Mouse (Mus musculus) cerebellum, adult (tissue): ENCODE results near the gene Sigmar1.
"Not testable (repeated sequence)": the region's sequence is repeated elsewhere in the genome, so short reads cannot be mapped to it uniquely, and the experiment has no call there.

Experiments
- ATAC-seq: cut with Nextera tagmentation; 2 replicates; pipeline ENCODE4 v1.9.2; 2017; ENCODE audit warnings: mild to moderate bottlenecking, moderate library complexity, mixed read lengths; ENCODE audit not compliant: insufficient number of reproducible peaks, low FRiP score, low TSS enrichment

Gene Sigmar1

DNA sequence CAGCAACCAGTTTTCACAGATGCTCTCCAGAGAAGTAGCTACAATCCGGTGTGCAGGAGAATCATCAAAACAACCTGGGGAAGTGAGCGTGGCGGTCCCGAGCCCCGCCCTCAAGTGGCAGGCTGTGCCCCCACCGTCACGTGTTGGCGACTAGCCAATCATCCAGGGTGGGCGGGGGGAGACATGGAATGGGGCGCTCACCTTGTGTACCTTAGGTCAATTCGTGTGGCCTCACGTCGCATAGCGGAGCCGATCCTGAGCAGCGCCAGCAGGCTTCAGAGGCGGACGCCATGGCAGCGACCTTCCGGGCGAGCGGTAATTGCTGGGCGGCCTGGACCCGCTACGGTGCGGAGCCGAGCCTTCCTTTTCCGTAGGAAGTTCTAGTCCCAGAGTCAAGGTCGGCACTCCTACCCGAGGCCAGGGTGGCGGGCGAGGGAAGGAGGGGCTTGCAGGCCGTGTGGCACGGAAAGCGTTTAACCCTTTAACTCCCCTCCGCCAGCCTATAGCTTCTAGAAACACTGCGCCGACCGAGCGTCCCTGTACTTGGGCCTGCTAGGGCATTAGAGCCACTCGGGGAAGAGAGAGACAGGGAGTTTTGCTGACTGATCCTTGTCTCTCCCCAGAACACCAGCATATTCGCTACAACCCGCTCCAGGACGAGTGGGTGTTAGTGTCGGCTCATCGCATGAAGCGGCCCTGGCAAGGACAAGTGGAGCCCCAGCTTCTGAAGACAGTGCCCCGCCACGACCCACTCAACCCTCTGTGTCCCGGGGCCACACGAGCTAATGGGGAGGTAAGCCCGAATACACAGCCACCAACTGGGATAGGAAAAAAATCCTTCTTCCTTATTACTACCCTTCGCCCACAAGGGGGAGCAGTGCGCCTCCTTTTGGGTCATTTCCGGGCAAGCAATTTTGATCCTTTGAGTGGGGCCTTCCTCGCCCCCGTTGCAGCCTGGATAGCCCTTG is at the start of gene Sigmar1:
Sigmar1 (minus strand) TSS at position 820 of the 968 bp plus-strand sequence.
- peak; percentile 29; the same call in 1 of the 2 replicates for ATAC-seq

DNA sequence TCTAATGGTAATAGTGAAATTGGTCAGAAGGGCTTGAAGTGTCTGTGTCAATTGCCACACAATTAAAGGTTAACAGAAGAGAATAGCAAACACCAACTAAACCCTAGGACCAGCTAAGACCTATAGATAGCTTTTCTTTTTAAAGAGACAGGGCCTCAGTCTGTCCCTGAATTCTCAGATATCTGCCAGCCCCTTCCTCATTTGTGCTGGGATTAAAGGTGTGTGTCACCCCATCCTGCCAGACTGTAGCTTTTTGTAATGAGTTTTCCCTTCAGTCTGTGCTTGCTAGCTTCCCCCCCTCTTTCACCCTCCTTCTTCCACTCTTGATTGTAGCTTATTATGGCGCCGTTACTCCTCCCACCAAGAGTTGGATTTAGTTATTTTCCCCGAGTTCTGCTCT is 27.2 kb upstream of the Sigmar1 start:
- not testable (repeated sequence) for ATAC-seq

DNA sequence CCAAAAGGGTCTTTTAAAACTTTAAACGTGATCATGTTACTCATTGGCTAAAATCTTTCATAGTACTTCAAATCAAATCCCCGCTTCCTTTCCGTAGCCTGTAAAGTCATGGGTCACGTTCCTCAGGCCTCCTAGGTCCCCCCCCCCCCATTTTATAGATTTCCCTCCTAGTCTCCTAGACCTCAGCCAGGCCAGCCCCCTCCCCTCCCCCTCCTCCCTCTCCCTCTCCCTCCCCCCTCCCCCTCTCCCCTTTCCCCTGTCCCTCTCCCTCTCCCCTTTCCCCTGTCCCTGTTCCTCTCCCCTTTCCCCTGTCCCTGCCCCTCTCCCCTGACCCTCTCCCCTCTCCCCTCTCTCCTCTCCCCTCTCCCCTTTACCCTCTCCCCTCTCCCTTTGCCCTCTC is 26.8 kb upstream of the Sigmar1 start:
- ATAC-seq: not testable (repeated sequence)

DNA sequence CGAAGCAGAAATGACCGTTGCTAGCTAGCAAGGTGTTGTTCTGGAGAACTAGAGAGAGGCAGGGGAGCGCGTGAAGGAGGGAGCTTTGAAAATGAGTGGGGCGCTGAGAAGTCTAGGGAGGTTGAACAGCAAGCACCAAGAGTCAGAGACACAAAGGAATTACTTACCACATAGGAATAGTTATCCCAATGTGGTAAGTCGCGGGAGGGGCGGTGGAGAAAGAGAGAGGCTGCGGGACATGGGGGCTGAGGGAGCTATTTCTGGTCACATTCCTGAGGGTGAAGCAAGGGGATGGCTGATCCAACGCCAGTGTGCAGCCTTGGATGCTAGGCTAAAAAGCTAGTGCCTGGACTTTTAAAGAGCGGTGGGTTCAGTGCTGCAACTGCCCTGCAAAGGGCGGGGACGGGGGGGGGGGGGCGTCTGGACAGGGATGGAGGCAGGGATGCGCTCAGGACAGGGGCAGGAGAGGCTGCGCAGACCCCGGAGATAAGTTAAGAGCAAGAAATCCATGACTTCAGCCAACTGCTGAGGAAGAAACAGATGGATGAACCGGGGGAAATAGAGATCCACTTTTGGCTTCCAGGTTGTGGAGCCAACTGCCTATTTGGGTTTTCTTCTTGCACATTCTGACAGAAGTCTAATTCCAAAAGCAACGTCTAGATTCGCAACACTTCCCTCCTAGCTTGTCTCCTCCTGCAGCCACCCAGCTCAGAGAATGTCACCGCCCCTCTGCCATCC is 26.0 kb upstream of the Sigmar1 start:
- ATAC-seq: not testable (repeated sequence)

DNA sequence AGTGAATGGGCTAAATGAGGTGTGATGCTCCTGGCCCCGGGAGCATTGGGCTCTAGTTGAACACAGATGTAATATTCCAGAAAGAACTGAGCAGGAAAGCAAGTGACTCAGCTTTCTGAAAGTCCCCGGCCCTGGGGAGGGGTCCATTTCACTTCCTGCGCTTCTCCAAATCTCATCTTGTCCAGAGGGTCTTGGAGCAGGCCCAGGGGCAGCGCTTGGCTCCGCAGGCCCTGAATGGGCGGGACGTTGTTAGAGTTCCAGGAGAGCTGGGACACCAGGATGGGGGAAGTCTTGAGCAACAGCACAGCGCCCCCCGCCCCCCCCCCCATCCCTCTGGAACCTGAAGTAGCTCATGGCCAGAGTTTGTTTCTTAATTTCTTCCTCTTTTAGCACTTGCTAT is 25.3 kb upstream of the Sigmar1 start:
- ATAC-seq: not testable (repeated sequence)

DNA sequence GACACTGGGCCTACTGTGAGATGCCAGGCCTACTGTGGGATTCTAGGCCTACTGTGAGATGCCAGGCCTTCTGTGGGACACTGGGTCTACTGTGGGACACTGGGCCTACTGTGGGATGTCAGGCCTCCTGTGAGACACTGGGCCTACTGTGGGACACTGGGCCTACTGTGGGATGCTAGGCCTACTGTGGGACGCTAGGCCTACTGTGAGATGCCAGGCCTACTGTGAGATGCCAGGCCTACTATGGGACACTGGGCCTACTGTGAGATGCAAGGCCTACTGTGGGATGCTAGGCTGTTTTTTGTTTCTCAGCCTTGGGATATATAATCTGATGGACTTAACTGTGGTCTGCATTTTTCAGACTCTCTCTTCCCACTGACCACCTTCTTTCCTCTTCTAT is 19.9 kb upstream of the Sigmar1 start:
- ATAC-seq: not testable (repeated sequence)

DNA sequence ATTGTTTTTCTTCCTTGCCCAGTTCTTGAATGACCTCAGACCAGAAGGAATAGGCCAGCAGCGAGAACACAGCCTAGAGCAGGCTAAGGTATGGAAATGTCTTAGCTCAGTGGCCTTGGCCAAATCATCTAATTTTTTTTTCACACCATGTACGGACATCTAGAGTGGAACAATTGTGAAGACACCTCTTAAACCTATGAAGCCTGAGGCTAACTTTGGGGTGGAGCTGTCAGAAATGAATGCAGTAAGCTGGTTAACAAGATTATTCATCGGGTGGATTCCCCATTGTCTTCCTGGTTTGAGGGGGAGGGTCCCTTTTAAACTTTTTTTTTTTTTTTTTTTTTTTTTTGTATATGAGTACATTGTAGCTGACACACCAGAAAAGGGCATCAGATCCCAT is 18.5 kb upstream of the Sigmar1 start:
- ATAC-seq: not testable (repeated sequence)

DNA sequence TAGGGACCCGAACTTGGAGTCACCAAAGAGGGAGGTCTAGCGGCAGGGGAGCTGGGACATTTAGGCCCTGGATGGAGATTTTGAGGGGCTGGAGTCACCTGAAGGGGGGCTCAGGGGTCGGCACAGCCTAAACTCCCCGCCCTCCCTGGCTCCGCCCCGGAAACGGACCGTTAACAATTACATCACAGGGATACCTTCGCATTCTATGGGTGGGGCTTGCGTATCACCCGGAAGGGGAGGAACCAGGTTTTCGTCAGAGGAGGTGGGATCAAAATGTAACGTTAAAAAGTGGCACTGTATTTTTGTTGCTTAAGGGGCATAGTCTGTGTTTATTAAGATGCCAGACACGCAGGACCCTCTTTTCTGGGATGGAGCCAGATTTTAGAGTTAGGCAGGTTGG is 18.0 kb upstream of the Sigmar1 start, which contains the start of gene Ccl27a:
Ccl27a (minus strand) TSS at position 246 of the 400 bp plus-strand sequence.
- ATAC-seq: not testable (repeated sequence)

DNA sequence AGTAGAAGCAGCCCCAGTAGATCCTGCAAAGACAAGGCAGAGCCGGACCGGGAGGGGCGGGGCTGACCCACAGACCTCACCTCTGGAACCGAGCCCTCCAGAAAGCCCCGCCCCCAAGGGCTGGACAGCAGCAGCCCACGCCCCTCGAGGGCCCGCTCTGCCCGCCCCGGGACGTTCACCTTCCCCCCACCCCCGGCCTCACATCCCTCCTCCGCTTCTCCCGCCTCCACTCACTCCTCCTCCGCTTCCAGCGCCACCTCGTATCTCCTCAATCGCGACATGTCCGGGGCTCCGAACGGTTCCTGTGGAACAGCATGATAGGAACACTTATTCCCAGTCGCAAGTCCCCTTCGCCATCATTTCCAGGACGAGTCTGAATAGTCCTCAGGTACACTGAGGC is 17.5 kb upstream of the Sigmar1 start:
- ATAC-seq: not testable (repeated sequence)

DNA sequence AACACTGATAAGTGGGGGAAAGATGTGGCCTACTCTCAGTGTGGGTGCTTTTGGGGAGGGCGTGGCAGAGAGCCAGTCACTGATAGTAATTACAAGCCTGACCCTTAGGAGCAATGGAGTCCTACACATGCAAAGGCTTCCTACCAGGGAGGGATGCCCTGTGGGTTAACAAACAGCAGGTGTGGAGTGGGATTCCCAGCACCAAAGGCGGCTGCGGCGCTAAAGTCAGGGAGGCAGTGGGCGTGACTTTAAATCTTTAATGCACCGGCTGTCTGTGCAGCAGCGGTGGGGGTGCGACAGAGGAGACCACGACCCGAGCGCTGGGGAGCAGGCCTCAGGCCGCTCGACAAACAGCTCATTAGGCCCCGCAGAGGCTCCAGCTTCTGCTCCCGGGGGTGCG is 17.0 kb upstream of the Sigmar1 start:
- ATAC-seq: not testable (repeated sequence)

DNA sequence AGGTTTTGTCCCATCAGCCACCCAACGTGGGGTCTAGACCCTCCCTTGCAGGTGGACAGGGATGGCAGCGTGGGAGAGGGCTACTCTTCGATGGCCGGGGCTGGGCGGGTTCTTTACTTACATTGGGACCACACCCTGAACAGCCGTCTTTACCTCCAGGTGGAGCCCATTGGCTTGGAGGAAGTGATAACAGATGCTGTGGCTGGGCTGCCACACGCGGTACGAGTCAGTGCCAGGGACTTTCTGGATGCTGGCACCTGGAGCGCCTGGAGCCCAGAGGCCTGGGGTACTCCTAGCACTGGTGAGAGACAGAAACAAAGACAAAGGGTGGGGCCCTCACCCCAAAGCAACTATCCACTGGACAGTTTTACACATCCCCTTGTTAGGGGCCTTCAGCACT is 11.3 kb upstream of the Sigmar1 start:
- ATAC-seq: not testable (repeated sequence)

DNA sequence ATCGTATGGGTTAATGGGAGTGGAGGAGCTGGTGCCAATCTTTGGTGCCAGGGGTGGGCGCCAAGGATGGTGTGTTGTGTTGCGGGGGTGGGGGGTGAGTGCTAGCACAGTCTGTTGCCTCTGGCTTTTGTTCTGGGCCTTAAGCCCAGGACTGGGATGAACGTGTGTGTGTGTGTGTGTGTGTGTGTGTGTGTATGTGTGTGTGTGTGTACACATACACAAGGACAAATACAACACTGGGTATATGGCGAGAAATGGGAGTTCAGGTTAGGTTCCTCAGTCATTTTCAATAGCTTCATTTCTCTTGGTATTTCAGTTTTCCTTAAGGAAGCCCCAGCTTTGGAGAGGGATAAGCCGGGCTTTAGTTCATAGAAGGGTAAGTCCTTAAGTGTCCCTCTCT is 7.2 kb upstream of the Sigmar1 start:
- ATAC-seq: not testable (repeated sequence)

DNA sequence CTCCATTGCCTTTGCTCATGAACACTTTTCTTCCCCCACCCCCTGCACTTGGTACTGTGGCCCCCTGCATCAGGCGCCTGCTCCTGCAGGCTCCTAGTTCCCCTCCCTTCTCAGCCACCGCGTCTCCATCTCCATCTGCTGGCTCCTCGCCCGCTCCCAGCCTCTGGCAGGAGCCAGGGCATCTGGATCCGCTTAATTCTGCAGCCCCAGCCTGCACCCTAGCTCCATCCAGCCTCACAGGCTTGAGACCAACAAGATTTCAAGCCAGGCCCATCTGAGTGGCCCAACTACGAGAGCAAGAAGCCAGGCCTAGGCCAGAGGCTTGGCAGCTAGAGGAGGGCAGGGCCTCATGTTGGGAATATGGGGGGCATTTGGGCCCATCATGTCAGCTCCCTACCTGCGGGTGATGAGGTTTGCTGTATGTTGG is 6.7 kb upstream of the Sigmar1 start:
- ATAC-seq: not testable (repeated sequence)

DNA sequence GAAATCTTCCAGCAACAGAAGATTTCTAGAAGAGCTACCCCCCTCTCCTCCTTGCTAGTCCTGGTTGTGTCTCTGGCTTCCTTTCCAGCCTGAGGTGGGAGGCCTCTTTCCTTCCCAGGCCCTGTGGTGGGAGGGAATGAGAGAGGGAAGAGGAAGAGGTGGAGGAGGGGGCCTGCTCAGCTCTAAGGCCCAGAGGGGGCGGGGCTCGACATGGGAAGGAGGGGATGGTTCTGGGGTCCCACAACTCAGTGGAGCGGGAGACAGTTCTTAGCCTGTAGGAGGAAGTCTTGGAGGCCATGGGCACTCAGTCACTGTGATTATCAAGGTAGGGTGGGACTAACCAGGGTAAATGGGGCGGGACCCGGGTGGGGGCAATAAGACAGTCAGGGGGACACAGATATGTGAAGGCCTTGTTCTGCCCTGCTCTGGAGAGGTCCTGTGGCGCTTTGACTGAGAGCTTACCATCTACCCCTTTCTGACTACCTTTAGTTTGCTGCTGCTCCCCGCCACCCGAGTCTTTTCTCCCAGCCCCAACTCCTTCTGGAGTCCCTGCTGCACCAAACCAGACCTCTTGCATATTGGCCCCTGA is 6.2 kb upstream of the Sigmar1 start:
- no peak for ATAC-seq

DNA sequence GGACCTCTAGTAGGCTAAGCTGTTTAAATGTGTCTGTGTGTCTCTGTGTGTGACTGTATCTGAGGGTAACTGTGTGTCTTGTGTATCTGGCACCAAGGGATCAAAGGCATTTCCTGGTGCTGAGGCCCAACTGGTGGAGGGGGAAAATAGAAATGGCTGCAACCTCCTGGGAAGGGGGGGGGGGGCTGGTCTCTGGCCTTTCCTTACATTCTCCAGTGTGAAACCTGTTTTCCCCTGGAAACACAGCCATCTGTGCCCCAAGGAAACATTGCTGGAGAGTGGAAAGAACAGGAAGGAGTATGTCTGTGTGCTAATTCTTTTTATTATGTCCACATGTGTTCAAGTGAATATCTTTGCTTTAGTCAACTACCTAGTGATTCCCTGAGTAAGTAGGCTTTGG is 5.7 kb upstream of the Sigmar1 start:
- no peak for ATAC-seq

DNA sequence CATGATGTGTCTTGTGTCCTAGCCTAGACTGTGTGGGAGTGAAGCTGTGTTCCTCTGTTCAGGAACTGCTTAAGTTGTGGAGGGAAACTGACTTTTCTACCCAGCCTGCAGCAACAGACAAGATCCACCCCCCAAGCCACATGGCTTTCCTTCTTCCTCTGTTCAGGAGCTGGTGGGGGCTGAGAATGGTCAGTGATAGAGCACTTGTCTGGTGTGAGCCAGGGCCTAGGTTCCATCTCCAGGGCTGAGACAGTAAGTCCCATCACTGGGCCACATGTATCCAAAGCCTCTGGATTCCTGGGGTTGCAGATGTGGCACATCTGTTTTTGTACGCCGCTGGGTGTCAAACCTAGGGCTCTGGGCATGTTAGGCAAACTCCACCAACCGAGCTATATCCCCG is 5.0 kb upstream of the Sigmar1 start:
- ATAC-seq: no peak

DNA sequence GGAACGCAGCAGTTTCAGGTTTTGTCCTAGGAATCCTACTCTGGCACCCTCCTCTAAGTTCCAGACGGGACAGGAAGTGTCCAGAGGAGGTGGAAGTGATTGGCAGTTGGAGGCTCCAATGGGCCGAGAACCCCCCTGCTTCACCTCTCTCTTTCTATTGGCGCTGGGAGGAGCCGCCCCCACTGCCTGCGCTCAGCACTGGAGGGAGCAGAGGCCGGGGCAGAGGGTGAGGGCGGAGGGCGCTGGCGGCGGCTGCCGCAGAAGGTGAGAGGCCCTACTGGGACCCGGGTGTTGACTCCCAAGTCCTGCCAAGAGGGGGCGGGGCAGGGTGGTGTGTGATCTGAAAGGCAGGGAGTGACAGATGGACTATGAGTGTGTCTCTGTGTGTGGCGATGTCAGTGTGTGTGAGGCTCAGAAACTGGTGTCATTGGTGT is 4.3 kb upstream of the Sigmar1 start:
- ATAC-seq: peak; percentile 73

DNA sequence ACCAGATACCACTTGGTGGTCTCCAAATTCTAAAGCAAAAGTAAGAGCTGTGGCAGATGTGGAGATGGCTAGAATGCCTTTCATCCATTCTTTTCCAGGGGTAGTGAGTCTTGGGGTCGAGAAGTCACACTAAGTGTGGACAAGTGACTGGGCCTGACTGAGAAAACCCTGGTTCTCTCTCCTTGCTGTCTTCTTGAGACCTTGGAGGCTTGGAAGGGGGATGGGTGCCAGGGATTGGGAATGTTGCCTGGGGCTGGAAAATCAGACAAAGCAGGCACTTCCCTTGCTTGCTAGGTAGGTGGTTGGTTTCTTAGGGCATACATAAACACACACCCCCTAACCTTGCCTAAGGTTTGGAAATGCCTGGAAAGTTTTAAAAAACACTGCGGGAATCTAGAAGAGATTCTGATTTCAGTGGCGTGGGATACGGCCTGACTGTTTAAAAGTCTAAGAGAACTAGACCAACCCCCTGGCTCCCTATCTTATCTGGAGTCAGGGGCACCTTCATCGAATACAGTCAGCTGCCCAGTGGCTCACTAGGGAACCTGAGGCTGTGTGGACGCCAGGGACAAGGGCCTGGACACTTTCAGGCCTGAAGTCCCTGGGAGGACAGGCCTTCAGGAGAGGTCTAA is 3.8 kb upstream of the Sigmar1 start:
- ATAC-seq: no peak

DNA sequence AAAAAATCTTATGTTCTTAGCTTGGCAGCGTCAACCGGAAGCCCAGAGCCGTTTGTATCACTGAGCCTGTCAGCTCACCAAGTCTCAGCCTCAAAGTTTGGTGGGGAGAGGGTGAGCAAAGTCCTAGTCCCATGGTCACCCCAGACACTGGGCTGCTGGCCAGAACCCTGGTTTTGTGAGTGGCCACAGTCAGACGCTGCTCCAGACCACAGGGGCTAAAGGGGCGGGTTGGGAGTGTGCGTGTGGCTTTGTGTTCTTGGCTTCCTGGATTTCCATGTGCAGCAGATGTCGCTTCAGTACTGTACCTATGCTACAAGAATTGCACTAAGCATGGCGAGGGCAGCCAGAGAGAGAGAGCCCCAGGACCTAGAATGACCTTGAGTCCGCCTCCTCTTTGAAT is 3.2 kb upstream of the Sigmar1 start:
- ATAC-seq: no peak

DNA sequence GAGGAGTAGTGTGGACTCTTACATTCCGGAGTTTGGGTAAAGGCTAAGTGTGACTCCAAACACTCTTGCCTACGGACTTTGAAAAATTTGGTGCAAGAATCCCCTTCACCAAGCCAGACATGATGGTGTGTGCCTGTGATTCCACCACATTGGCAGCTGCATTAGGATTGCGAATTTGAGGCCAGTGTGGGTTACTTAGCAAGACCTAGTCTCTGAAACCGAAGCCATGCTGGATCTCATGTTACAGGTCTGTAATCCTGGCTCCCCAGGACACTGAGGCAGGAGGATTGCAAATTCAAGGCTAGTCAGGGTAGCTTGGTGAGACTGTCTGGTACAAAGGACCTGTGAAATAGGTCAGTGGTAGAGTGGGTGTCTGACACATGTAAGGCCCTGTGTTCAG is 2.7 kb upstream of the Sigmar1 start:
- ATAC-seq: no peak
